Mouse (Mus musculus): ENCODE data around the gene Bub1. TPM values are rescaled to one million over a fixed set of nuclear protein-coding genes. Genes with fewer than 3 reads are reported as not detected.
A peak's percentile ranks its signal among the peaks of the same experiment; 100 is the strongest.

Bub1 gene
- polyA plus RNA-seq, 1 experiment from 2014 or later, result 10.5 TPM

- peaks cover 14% of the 10 kb centered on the region for H3K27me3 ChIP-seq (replicated peaks; ENCODE audit: control insufficient read depth, insufficient read depth, low read length)
- H3K36me3 ChIP-seq (ENCODE audit: control insufficient read depth, insufficient read depth, low read length), result no peaks in the 10 kb centered on the region
- H3K9ac ChIP-seq (ENCODE audit: low read length), result no peak overlapping the region
- no peaks in the 10 kb centered on the region for H3K9me3 ChIP-seq (replicated peaks; ENCODE audit: control insufficient read depth, low read length)
- WGBS, result 90% methylated on average over 1 of the region's 1 CpGs
- H3K4me1 ChIP-seq (ENCODE audit: control insufficient read depth, insufficient read depth, low read length), result no peaks in the 10 kb centered on the region
- no peak overlapping the region for H3K27ac ChIP-seq (ENCODE audit: low read depth, low read length)
- no peak for DNase-seq (ENCODE audit: low spot score)
- no peak for ATAC-seq
- no peak overlapping the region for H3K4me2 ChIP-seq (ENCODE audit: low read length)
- H3K4me3 ChIP-seq (ENCODE audit: low read depth, low read length), result no peak overlapping the region
Measured at GRCm38 (mm10) chr2:127841402-127841801, 9.7 kb upstream of the Bub1 start.

- Histone ChIP-seq H3K27ac (ENCODE audit: low read depth, low read length) (no peak overlapping the region), H3K4me3 (ENCODE audit: low read depth, low read length) (no peak overlapping the region), H3K27me3 (replicated peaks; ENCODE audit: control insufficient read depth, insufficient read depth, low read length) (peaks cover 14% of the 10 kb centered on the region), H3K36me3 (ENCODE audit: control insufficient read depth, insufficient read depth, low read length) (no peaks in the 10 kb centered on the region), H3K4me2 (ENCODE audit: low read length) (no peak overlapping the region), H3K4me1 (ENCODE audit: control insufficient read depth, insufficient read depth, low read length) (no peaks in the 10 kb centered on the region), H3K9ac (ENCODE audit: low read length) (no peak overlapping the region), H3K9me3 (replicated peaks; ENCODE audit: control insufficient read depth, low read length) (no peaks in the 10 kb centered on the region)
- DNase-seq (ENCODE audit: low spot score) (no peak), ATAC-seq (no peak)
- 11% methylated on average over 11 of the region's 11 CpGs for WGBS
Measured at GRCm38 (mm10) chr2:127839425-127839824, 7.8 kb upstream of the Bub1 start.

- no peaks in the 10 kb centered on the region for H3K4me1 ChIP-seq (ENCODE audit: control insufficient read depth, insufficient read depth, low read length)
- H3K9me3 ChIP-seq (replicated peaks; ENCODE audit: control insufficient read depth, low read length), result no peaks in the 10 kb centered on the region
- H3K36me3 ChIP-seq (ENCODE audit: control insufficient read depth, insufficient read depth, low read length), result no peaks in the 10 kb centered on the region
- H3K4me3 ChIP-seq (ENCODE audit: low read depth, low read length), result no peak within 1 kb of the TSS
- no peak within 1 kb of the TSS for H3K9ac ChIP-seq (ENCODE audit: low read length)
- no peak within 1 kb of the TSS for H3K27ac ChIP-seq (ENCODE audit: low read depth, low read length)
- 78% methylated on average over 7 of the region's 7 CpGs for WGBS
- peaks cover 14% of the 10 kb centered on the region for H3K27me3 ChIP-seq (replicated peaks; ENCODE audit: control insufficient read depth, insufficient read depth, low read length)
- no peak for ATAC-seq
- no peak for DNase-seq (ENCODE audit: low spot score)
- no peak within 1 kb of the TSS for H3K4me2 ChIP-seq (ENCODE audit: low read length)
Measured at GRCm38 (mm10) chr2:127838576-127838975, 6.9 kb upstream of the Bub1 start, which contains the start of gene Acoxl. Gene Acoxl (plus strand): TSS chr2:127838876.

GRCm38 (mm10) chr2:127832833-127833190 lies 1.1 kb upstream of the Bub1 start:
- ATAC-seq (no peak), DNase-seq (ENCODE audit: low spot score) (peak; percentile 69)
- no peak overlapping the region for H3K4me3 ChIP-seq (ENCODE audit: low read depth, low read length)
- no peak overlapping the region for H3K9ac ChIP-seq (ENCODE audit: low read length)
- no peak overlapping the region for H3K27ac ChIP-seq (ENCODE audit: low read depth, low read length)
- H3K4me1 ChIP-seq (ENCODE audit: control insufficient read depth, insufficient read depth, low read length), result peaks cover 6% of the 10 kb centered on the region
- H3K9me3 ChIP-seq (replicated peaks; ENCODE audit: control insufficient read depth, low read length), result no peaks in the 10 kb centered on the region
- 0 out of 2 replicates have a peak, but pooled peaks cover 2% of the 10 kb centered on the region for H3K36me3 ChIP-seq (ENCODE audit: control insufficient read depth, insufficient read depth, low read length)
- H3K27me3 ChIP-seq (replicated peaks; ENCODE audit: control insufficient read depth, insufficient read depth, low read length), result no peaks in the 10 kb centered on the region
- 15% methylated on average over 2 of the region's 2 CpGs for WGBS
- no peak overlapping the region for H3K4me2 ChIP-seq (ENCODE audit: low read length)

GRCm38 (mm10) chr2:127832103-127832832 lies 603 bp upstream of the Bub1 start:
- Histone ChIP-seq H3K4me1 (ENCODE audit: control insufficient read depth, insufficient read depth, low read length) (peaks cover 6% of the 10 kb centered on the region), H3K36me3 (ENCODE audit: control insufficient read depth, insufficient read depth, low read length) (peaks cover 3% of the 10 kb centered on the region), H3K9ac (ENCODE audit: low read length) (peak overlapping the region; percentile 13; the same call in 1 of the 2 replicates), H3K4me3 (ENCODE audit: low read depth, low read length) (peak overlapping the region; percentile 57), H3K27ac (ENCODE audit: low read depth, low read length) (no peak overlapping the region), H3K4me2 (ENCODE audit: low read length) (peak overlapping the region; percentile 79), H3K27me3 (replicated peaks; ENCODE audit: control insufficient read depth, insufficient read depth, low read length) (no peaks in the 10 kb centered on the region), H3K9me3 (replicated peaks; ENCODE audit: control insufficient read depth, low read length) (no peaks in the 10 kb centered on the region)
- ATAC-seq (no peak; the same call in 1 of the 2 replicates), DNase-seq (ENCODE audit: low spot score) (no peak)
- WGBS, result 41% methylated on average over 11 of the region's 11 CpGs

GRCm38 (mm10) chr2:127791919-127792603 lies 39.6 kb downstream of the Bub1 start, which contains the start of gene Mtln:
Gene Mtln (minus strand): TSS chr2:127792488.
- ATAC-seq, result peak; percentile 94
- H3K27me3 ChIP-seq (replicated peaks; ENCODE audit: control insufficient read depth, insufficient read depth, low read length), result no peaks in the 10 kb centered on the region
- H3K4me3 ChIP-seq (ENCODE audit: low read depth, low read length), result peak within 1 kb of the TSS; percentile 66
- no peaks in the 10 kb centered on the region for H3K36me3 ChIP-seq (ENCODE audit: control insufficient read depth, insufficient read depth, low read length)
- H3K4me2 ChIP-seq (ENCODE audit: low read length), result peak within 1 kb of the TSS; percentile 63
- peak; percentile 95 for DNase-seq (ENCODE audit: low spot score)
- no peaks in the 10 kb centered on the region for H3K9me3 ChIP-seq (replicated peaks; ENCODE audit: control insufficient read depth, low read length)
- H3K9ac ChIP-seq (ENCODE audit: low read length), result peak within 1 kb of the TSS; percentile 77
- peak within 1 kb of the TSS; percentile 76; the same call in 1 of the 2 replicates for H3K27ac ChIP-seq (ENCODE audit: low read depth, low read length)
- peaks cover 6% of the 10 kb centered on the region for H3K4me1 ChIP-seq (ENCODE audit: control insufficient read depth, insufficient read depth, low read length)
- 2% methylated on average over 37 of the region's 37 CpGs for WGBS

GRCm38 (mm10) chr2:127789651-127790270 lies 41.9 kb downstream of the Bub1 start:
- Histone ChIP-seq H3K27ac (ENCODE audit: low read depth, low read length) (no peak overlapping the region), H3K36me3 (ENCODE audit: control insufficient read depth, insufficient read depth, low read length) (no peaks in the 10 kb centered on the region), H3K4me2 (ENCODE audit: low read length) (peak overlapping the region; percentile 74), H3K9me3 (replicated peaks; ENCODE audit: control insufficient read depth, low read length) (no peaks in the 10 kb centered on the region), H3K9ac (ENCODE audit: low read length) (peak overlapping the region; percentile 77), H3K27me3 (replicated peaks; ENCODE audit: control insufficient read depth, insufficient read depth, low read length) (no peaks in the 10 kb centered on the region), H3K4me3 (ENCODE audit: low read depth, low read length) (peak overlapping the region; percentile 68; the same call in 1 of the 2 replicates), H3K4me1 (ENCODE audit: control insufficient read depth, insufficient read depth, low read length) (peaks cover 6% of the 10 kb centered on the region)
- no peak for ATAC-seq
- DNase-seq (ENCODE audit: low spot score), result no peak
- 15% methylated on average over 9 of the region's 9 CpGs for WGBS

- Histone ChIP-seq H3K4me3 (ENCODE audit: low read depth, low read length) (peak overlapping the region; percentile 68), H3K27me3 (replicated peaks; ENCODE audit: control insufficient read depth, insufficient read depth, low read length) (no peaks in the 10 kb centered on the region), H3K27ac (ENCODE audit: low read depth, low read length) (no peak overlapping the region; the same call in 1 of the 2 replicates), H3K9ac (ENCODE audit: low read length) (peak overlapping the region; percentile 77), H3K4me1 (ENCODE audit: control insufficient read depth, insufficient read depth, low read length) (peaks cover 6% of the 10 kb centered on the region), H3K9me3 (replicated peaks; ENCODE audit: control insufficient read depth, low read length) (no peaks in the 10 kb centered on the region), H3K4me2 (ENCODE audit: low read length) (peak overlapping the region; percentile 74), H3K36me3 (ENCODE audit: control insufficient read depth, insufficient read depth, low read length) (no peaks in the 10 kb centered on the region)
- 4% methylated on average over 11 of the region's 11 CpGs for WGBS
- DNase-seq (ENCODE audit: low spot score), result peak; percentile 6
- ATAC-seq, result no peak
Measured at GRCm38 (mm10) chr2:127789138-127789537, 42.5 kb downstream of the Bub1 start.
